Mouse (Mus musculus) brown adipose tissue, adult 24 weeks (tissue): Measurements from ENCODE around the gene Bola2. TPM values are rescaled to one million over a fixed set of nuclear protein-coding genes. Genes with fewer than 3 reads are reported as not detected.

Source experiments
- H3K27ac ChIP-seq: fragments of 200-500 bp; replicated peaks from 2 replicates; pipeline ENCODE4 v1.5.1; 2012; ENCODE audit warnings: low read depth, mild to moderate bottlenecking, low read length
- H3K4me1 ChIP-seq: fragments of 200-500 bp; 2 replicates; pipeline ENCODE4 v1.6.1; 2012; ENCODE audit warnings: low read length, mixed read lengths; ENCODE audit not compliant: control insufficient read depth, insufficient read depth, insufficient read length
- H3K4me3 ChIP-seq: fragments of 200-500 bp; 2 replicates; pipeline ENCODE4 v1.5.1; 2012; ENCODE audit warnings: low read depth, mild to moderate bottlenecking, low read length, moderate library complexity; ENCODE audit not compliant: insufficient read depth
- polyA plus RNA-seq: library from polyadenylated mRNA; stranded (reverse); fragments of >200 nt; gene quantifications from 2 replicates; pipeline ENCODE4 v1.2.4, GENCODE M21; 2012; ENCODE audit not compliant: missing spikeins, insufficient read depth, insufficient read length

The Bola2 gene
- 40.0 and 49.0 TPM in 2 replicates for polyA plus RNA-seq

DNA sequence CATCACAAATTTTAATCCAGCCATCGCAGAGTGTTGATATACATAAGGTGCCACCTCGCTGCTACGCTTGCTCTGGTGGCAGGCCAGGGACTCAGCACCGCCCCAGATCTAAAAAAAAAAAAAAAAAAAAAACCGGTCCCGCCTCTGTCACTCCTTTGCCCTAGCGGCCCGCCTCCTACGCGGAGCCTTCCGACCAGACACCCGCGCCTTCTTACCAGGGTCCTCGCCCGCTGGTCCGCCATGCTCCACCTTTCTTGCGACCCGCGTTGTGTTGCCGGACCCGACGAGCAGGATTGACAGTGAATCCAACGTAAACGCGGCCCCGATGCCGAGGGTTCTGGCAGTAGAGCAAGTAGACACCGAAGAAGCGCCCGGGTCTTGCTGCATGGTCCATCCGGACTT, at the start of gene Bola2:
Gene Bola2, plus strand, starts transcription at position 192 of the 402 bp plus-strand sequence.
- Histone ChIP-seq H3K4me3 (peak within 1 kb of the TSS; percentile 82), H3K27ac (peak within 1 kb of the TSS; percentile 83), H3K4me1 (peaks cover 2% of the 10 kb centered on the region; the same call in 1 of the 2 replicates)

GRCm38 (mm10) chr7:126645708-126646107, 49.5 kb upstream of the Bola2 start:
- H3K4me1 ChIP-seq = peaks cover 8% of the 10 kb centered on the region; the same call in 1 of the 2 replicates
- H3K27ac ChIP-seq = peak overlapping the region; percentile 96
- no peak overlapping the region for H3K4me3 ChIP-seq

- Histone ChIP-seq H3K27ac (no peak overlapping the region), H3K4me1 (peaks cover 11% of the 10 kb centered on the region; the same call in 1 of the 2 replicates), H3K4me3 (no peak overlapping the region)
Observed at GRCm38 (mm10) chr7:126648486-126648885, 46.7 kb upstream of the Bola2 start.

- Histone ChIP-seq H3K27ac (peak within 1 kb of the TSS; percentile 97), H3K4me1 (peaks cover 11% of the 10 kb centered on the region; the same call in 1 of the 2 replicates), H3K4me3 (peak within 1 kb of the TSS; percentile 85)
Observed at GRCm38 (mm10) chr7:126649231-126650051, 45.8 kb upstream of the Bola2 start, which contains the start of gene Sgf29. Sgf29 (plus strand) TSS chr7:126649309.

- 0 out of 2 replicates have a peak overlapping the region, but pooled peaks have one; percentile 15 for H3K27ac ChIP-seq
- H3K4me1 ChIP-seq = peaks cover 20% of the 10 kb centered on the region
- H3K4me3 ChIP-seq = no peak overlapping the region
Observed at GRCm38 (mm10) chr7:126650852-126651251, 44.3 kb upstream of the Bola2 start.

DNA sequence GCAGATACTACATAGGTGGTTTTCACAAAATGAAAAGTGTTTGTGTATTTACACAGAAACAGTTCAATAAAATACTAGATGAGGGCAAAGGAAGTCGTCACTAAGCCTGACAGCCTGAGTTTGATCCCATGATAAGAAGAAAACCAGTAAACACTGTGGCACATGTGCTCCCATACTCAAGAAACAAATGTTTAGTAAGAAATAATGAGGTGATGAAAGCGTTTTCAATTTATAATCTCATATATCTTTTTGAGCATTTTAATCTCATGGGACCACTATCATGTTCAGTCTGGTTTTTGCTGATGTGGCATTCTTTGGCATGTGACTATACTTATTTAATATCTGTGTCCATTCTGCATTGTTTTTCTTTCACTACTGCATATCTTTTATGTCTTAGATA, 41.2 kb upstream of the Bola2 start:
- peaks cover 14% of the 10 kb centered on the region for H3K4me1 ChIP-seq
- no peak overlapping the region for H3K4me3 ChIP-seq
- H3K27ac ChIP-seq = no peak overlapping the region

DNA sequence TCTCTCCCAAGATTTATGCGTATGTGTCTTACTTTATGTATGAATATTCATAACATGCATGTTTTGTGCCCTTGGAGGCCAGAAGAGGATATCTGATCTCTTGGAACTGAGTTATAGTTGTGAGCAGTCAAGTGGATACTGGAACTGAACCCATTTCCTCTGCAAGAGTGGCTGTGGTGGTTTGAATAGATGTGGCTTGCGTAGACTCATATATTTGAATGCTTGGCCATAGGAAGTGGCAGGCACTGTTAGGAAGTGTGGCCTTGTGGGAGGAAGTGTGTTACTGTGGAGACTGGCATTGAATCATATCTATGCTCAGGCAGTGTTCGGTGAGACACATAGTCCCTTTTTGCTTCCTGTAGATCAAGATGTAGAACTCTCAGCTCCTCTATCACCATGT, 39.5 kb upstream of the Bola2 start:
- peaks cover 14% of the 10 kb centered on the region for H3K4me1 ChIP-seq
- H3K4me3 ChIP-seq = no peak overlapping the region
- H3K27ac ChIP-seq = 0 out of 2 replicates have a peak overlapping the region, but pooled peaks have one; percentile 54

DNA sequence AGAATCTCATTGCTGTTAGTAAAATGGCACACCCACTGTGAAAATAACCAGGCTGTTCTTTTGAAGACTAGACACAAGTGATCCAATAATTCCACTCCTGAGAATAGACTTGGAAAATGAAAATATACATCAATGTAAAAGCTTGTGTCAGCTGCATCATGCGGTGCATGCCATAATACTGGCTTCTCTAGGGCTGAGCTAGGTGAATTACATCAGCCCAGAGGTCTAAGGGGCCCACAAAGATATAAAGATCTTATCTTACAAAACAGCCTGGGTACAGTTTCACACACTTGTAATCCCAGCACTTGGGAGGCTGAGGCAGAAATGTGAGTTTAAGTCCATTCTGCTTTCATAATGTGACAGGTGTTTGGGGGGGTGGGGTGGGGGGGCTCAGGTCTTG, 37.7 kb upstream of the Bola2 start:
- Histone ChIP-seq H3K4me3 (no peak overlapping the region), H3K27ac (no peak overlapping the region), H3K4me1 (peaks cover 11% of the 10 kb centered on the region)

- Histone ChIP-seq H3K27ac (no peak overlapping the region), H3K4me3 (no peak overlapping the region), H3K4me1 (peaks cover 15% of the 10 kb centered on the region)
Observed at GRCm38 (mm10) chr7:126659771-126660170, 35.4 kb upstream of the Bola2 start.

GRCm38 (mm10) chr7:126663646-126664045, 31.6 kb upstream of the Bola2 start:
- H3K27ac ChIP-seq = peak overlapping the region; percentile 33
- H3K4me3 ChIP-seq = no peak overlapping the region
- H3K4me1 ChIP-seq = peaks cover 22% of the 10 kb centered on the region

- H3K4me3 ChIP-seq = no peak overlapping the region
- H3K4me1 ChIP-seq = peaks cover 25% of the 10 kb centered on the region
- no peak overlapping the region for H3K27ac ChIP-seq
Observed at GRCm38 (mm10) chr7:126665269-126665668, 29.9 kb upstream of the Bola2 start.

DNA sequence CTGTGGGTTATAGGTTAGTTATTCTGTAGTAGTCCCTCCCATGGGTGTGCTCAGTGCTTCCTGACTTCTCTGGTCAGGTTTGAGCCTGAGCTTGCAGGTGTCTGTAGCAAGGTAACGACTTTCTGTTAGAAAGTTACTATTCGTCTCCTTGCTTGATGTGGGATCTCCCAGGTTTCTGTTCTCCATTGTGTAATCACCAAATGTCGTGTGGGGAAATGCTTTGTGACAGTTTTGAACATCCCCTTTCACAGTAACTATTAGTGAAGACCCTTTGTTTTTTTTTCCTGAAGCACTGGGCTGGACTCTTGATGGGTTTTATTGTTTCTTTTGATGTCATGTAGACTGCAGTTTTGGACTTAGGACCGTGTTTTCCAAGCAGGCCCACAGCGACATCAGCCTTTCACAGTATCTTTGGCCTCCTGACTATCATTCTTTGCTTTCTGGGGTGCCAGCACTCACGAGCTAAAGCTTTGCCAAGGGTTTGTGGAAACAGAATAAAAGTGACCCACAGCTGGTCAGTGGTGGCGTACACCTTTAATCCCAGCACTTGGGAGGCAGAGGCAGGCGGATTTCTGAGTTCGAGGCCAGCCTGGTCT, 27.6 kb upstream of the Bola2 start:
- peak overlapping the region; percentile 79 for H3K27ac ChIP-seq

GRCm38 (mm10) chr7:126668452-126668851, 26.7 kb upstream of the Bola2 start:
- Histone ChIP-seq H3K27ac (peak overlapping the region; percentile 79), H3K4me3 (no peak overlapping the region), H3K4me1 (peaks cover 25% of the 10 kb centered on the region)

More for the DNA sequence above, 27.6 kb upstream of the Bola2 start:
- H3K4me1 ChIP-seq = peaks cover 25% of the 10 kb centered on the region
- no peak overlapping the region for H3K4me3 ChIP-seq

GRCm38 (mm10) chr7:126670152-126670551, 25.0 kb upstream of the Bola2 start:
- Histone ChIP-seq H3K4me3 (no peak overlapping the region), H3K4me1 (peaks cover 19% of the 10 kb centered on the region; the same call in 1 of the 2 replicates), H3K27ac (no peak overlapping the region)

DNA sequence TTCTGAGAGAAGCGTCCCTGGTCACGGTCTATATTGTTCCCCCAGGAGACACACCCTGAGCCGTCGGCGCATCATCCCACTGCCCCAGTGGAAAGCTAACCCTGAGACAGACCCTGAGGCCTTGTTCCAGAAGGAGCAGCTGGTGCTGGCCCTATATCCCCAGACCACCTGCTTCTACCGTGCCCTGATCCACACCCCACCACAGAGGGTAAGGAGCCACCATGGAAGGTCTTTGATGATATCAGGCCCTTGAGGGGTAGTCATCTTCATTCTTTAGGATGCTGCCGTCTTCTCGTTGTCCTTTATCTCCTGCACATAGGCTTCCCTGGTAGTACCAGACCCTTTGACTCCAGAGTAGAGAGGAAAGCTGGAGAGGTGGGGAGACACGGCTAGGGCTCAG, 23.1 kb upstream of the Bola2 start:
- Histone ChIP-seq H3K4me3 (no peak overlapping the region), H3K4me1 (peaks cover 30% of the 10 kb centered on the region), H3K27ac (no peak overlapping the region)
